Mouse (Mus musculus) ES-Bruce4 (cell line): ENCODE data around the gene Pnpla2. TPM values are rescaled to one million over a fixed set of nuclear protein-coding genes. Genes with fewer than 3 reads are reported as not detected.

ENCODE experiments used
- H3K27ac ChIP-seq: 2 replicates; pipeline ENCODE4 v1.5.1; 2012; ENCODE audit warnings: low read length, inconsistent platforms; ENCODE audit not compliant: insufficient read depth
- H3K27me3 ChIP-seq: 2 replicates; pipeline ENCODE4 v1.6.1; 2012; ENCODE audit warnings: mild to moderate bottlenecking, low read length, inconsistent platforms; ENCODE audit not compliant: control insufficient read depth, poor library complexity, insufficient read depth, severe bottlenecking
- H3K36me3 ChIP-seq: 2 replicates; pipeline ENCODE4 v1.6.1; 2012; ENCODE audit warnings: inconsistent platforms, mild to moderate bottlenecking, low read length, moderate library complexity; ENCODE audit not compliant: control insufficient read depth, poor library complexity, insufficient read depth, severe bottlenecking
- H3K4me1 ChIP-seq: one replicate; pipeline ENCODE4 v1.8.1; 2011; ENCODE audit warnings: low read length; ENCODE audit not compliant: control insufficient read depth, insufficient read depth
- H3K4me3 ChIP-seq: 2 replicates; pipeline ENCODE4 v1.5.1; 2011; ENCODE audit warnings: low read depth, mild to moderate bottlenecking, low read length
- H3K9ac ChIP-seq: 2 replicates; pipeline ENCODE4 v1.6.1; 2012; ENCODE audit warnings: low read depth, mild to moderate bottlenecking, inconsistent platforms; ENCODE audit not compliant: poor library complexity, severe bottlenecking
- H3K9me3 ChIP-seq: replicated peaks from 2 replicates; pipeline ENCODE4 v1.6.1; 2012; ENCODE audit warnings: mild to moderate bottlenecking, low read length, inconsistent platforms; ENCODE audit not compliant: control insufficient read depth, poor library complexity, insufficient read depth, severe bottlenecking
- CTCF ChIP-seq: IDR thresholded peaks from one replicate; pipeline ENCODE4 v1.8.1; 2011; ENCODE audit warnings: low read depth, low read length
- EP300 ChIP-seq: IDR thresholded peaks from 2 replicates; pipeline ENCODE4 v1.6.1; 2011; ENCODE audit warnings: low read depth, low read length; ENCODE audit not compliant: insufficient read depth
- POLR2A ChIP-seq: IDR thresholded peaks from one replicate; pipeline ENCODE4 v1.8.1; 2011; ENCODE audit warnings: low read length; ENCODE audit not compliant: insufficient read depth
- polyA plus RNA-seq: library from polyadenylated mRNA; stranded (reverse); fragments of >200 nt; gene quantifications from 2 replicates; pipeline ENCODE4 v1.2.4, GENCODE M21; 2011; ENCODE audit warnings: low read depth; ENCODE audit not compliant: missing spikeins, insufficient read depth, insufficient read length

Pnpla2 gene
- polyA plus RNA-seq, 1 experiment = 33.3 TPM

DNA sequence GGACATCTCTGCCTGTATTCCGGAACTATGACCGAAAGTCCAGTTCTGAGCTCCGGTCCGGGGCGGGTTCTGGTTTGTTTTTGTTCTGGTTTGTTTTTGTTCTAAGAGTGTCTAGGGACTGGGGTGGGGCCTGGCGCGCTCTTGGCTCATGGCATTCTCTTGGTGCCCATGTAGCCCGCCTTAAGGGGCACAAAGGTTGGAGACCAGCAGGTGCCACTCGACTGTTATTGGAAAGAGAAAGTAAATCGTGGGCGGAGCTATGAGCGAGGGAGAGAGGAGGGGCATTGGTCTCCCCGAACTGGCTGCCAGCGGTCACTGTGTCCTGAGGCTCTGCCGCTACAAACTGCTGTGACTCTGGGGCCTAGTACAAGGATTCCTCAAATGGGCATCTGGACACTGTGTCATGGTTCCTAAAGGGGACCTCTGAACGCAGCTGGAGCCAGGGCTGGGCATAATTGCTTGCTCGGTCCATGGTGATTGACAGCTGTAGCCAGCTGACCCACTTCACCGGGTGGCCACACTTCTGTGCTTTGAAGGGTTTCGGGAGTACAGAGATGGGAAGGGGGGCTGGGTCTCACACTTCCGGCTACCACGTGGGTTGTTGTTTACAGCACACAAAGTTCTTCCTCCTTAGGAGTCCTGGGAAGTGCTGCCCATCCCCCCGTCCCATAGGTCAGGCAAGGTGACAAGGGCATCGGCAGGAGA lies 764 bp downstream of the Pnpla2 start:
- H3K9me3 ChIP-seq = no peaks in the 10 kb centered on the region
- H3K27me3 ChIP-seq = no peaks in the 10 kb centered on the region
- no peaks in the 10 kb centered on the region for H3K4me1 ChIP-seq
- no peak overlapping the region for H3K27ac ChIP-seq
- peak overlapping the region; percentile 88 for H3K4me3 ChIP-seq
- no peak for TF ChIP-seq POLR2A
- TF ChIP-seq CTCF = no peak
- H3K36me3 ChIP-seq = peaks cover 13% of the 10 kb centered on the region
- H3K9ac ChIP-seq = peak overlapping the region; percentile 59

DNA sequence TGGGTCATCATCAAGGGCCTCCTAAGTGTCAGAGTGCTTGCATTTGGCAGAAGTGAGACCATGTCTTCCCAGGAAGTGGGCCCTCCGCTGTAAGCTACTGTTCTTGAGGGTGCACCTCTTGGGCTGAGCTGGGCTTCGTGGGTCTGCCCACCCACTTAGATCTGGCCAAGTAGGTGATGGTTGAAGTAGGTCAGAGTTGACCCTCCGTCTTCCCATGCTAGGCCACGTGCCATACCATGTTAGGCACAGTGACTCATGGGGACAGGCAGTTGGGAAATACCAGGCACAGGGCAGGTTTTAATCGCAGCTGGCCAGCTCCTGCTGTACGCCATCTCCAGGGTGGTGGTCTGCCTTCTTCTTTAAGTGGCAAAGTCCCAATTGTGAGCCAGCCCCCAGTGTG lies 1.7 kb downstream of the Pnpla2 start:
- Histone ChIP-seq H3K4me1 (no peaks in the 10 kb centered on the region), H3K27me3 (no peaks in the 10 kb centered on the region), H3K36me3 (peaks cover 3% of the 10 kb centered on the region; the same call in 1 of the 2 replicates)

DNA sequence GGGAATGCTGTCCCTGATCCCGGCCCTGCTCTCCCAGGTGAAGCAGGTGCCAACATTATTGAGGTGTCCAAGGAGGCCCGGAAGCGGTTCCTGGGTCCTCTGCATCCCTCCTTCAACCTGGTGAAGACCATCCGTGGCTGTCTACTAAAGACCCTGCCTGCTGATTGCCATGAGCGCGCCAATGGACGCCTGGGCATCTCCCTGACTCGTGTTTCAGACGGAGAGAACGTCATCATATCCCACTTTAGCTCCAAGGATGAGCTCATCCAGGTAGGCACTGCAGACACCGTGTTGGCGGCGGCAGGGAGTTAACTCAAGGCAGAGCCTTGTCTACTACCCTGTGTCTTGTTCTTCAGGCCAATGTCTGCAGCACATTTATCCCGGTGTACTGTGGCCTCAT lies 2.2 kb downstream of the Pnpla2 start:
- no peaks in the 10 kb centered on the region for H3K27me3 ChIP-seq

More for the DNA sequence above, 1.7 kb downstream of the Pnpla2 start:
- no peaks in the 10 kb centered on the region for H3K9me3 ChIP-seq
- no peak overlapping the region for H3K9ac ChIP-seq
- H3K27ac ChIP-seq = no peak overlapping the region
- no peak for TF ChIP-seq POLR2A
- TF ChIP-seq EP300 = no peak
- no peak for TF ChIP-seq CTCF
- H3K4me3 ChIP-seq = no peak overlapping the region

DNA sequence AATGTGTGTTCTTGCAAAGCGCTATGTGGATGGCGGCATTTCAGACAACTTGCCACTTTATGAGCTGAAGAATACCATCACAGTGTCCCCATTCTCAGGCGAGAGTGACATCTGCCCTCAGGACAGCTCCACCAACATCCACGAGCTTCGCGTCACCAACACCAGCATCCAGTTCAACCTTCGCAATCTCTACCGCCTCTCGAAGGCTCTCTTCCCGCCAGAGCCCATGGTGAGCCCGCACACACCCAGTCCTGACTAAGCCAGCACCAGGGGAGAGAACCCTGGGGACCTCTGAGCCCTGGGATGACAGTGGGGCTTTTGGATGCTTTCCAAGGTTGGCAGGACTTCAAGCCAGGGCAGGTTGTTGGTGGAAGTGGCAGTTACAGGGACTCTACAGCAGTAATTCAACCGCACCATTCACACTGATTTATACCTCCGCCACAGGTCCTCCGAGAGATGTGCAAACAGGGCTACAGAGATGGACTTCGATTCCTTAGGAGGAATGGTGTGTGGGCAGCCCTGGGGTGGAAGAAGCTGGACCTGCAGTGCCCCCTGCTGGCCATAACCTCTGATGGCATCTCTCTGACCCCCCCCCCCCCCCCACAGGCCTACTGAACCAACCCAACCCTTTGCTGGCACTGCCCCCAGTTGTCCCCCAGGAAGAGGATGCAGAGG lies 3.1 kb downstream of the Pnpla2 start:
- TF ChIP-seq EP300 (no peak), POLR2A (no peak), CTCF (peak; percentile 70)
- Histone ChIP-seq H3K9me3 (no peaks in the 10 kb centered on the region), H3K9ac (no peak overlapping the region), H3K4me1 (no peaks in the 10 kb centered on the region), H3K4me3 (no peak overlapping the region), H3K27ac (no peak overlapping the region), H3K27me3 (no peaks in the 10 kb centered on the region), H3K36me3 (no peaks in the 10 kb centered on the region)

More for the DNA sequence above, 2.2 kb downstream of the Pnpla2 start:
- H3K4me3 ChIP-seq = no peak overlapping the region
- no peaks in the 10 kb centered on the region for H3K9me3 ChIP-seq
- H3K27ac ChIP-seq = no peak overlapping the region
- no peak for TF ChIP-seq EP300
- no peak for TF ChIP-seq POLR2A
- TF ChIP-seq CTCF = no peak
- H3K4me1 ChIP-seq = no peaks in the 10 kb centered on the region
- H3K36me3 ChIP-seq = no peaks in the 10 kb centered on the region
- H3K9ac ChIP-seq = no peak overlapping the region

DNA sequence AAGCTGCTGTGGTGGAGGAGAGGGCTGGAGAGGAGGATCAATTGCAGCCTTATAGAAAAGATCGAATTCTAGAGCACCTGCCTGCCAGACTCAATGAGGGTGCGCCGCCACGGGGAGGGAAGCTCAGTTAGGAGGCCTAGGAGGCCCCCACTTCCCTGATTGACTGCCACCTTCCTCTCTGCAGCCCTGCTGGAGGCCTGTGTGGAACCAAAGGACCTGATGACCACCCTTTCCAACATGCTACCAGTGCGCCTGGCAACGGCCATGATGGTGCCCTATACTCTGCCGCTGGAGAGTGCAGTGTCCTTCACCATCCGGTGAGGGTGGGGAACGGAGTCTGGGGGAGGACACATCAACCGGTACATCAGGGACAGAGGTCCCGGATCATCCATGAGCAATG lies 3.7 kb downstream of the Pnpla2 start:
- Histone ChIP-seq H3K27me3 (no peaks in the 10 kb centered on the region), H3K9ac (no peak overlapping the region), H3K9me3 (no peaks in the 10 kb centered on the region), H3K36me3 (no peaks in the 10 kb centered on the region), H3K4me1 (no peaks in the 10 kb centered on the region), H3K27ac (no peak overlapping the region), H3K4me3 (no peak overlapping the region)
- TF ChIP-seq CTCF = no peak
- no peak for TF ChIP-seq EP300
- TF ChIP-seq POLR2A = no peak

DNA sequence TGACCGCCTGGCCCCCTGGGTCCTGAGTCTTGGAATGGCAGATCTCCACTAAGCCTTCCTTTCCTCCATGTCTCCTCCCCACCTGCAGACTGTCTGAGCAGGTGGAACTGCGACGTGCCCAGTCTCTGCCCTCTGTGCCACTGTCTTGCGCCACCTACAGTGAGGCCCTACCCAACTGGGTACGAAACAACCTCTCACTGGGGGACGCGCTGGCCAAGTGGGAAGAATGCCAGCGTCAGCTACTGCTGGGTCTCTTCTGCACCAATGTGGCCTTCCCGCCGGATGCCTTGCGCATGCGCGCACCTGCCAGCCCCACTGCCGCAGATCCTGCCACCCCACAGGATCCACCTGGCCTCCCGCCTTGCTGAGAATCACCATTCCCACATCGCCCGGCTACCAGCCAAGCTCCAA lies 4.3 kb downstream of the Pnpla2 start:
- no peak for TF ChIP-seq CTCF
- TF ChIP-seq POLR2A = no peak
- no peak for TF ChIP-seq EP300
- no peaks in the 10 kb centered on the region for H3K36me3 ChIP-seq
- H3K27me3 ChIP-seq = no peaks in the 10 kb centered on the region
- no peak overlapping the region for H3K9ac ChIP-seq
- H3K4me3 ChIP-seq = peak overlapping the region; percentile 9
- no peak overlapping the region for H3K27ac ChIP-seq
- H3K4me1 ChIP-seq = no peaks in the 10 kb centered on the region
- no peaks in the 10 kb centered on the region for H3K9me3 ChIP-seq
